Mouse (Mus musculus): Measurements from ENCODE around the gene Fbln2.
"Not testable (repeated sequence)": the region's sequence is repeated elsewhere in the genome, so short reads cannot be mapped to it uniquely, and the experiment has no call there.

Gene Fbln2

DNA sequence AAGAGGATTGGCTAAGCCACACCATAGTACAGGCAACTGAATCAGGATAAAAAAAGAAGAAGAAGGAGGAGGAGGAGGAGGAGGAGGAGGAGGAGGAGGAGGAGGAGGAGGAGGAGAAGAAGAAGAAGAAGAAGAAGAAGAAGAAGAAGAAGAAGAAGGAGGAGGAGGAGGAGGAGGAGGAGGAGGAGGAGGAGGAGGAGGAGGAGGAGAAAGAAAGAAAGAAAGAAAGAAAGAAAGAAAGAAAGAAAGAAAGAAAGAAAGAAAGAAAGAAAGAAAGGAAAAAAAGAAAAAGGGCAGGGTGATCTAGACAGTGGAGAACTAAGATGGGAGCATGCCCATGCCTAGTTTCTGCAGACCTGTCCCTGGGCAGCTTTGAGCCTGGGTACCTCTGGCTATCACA lies at the start of gene Fbln2:
TSS of gene Fbln2 (plus strand) at position 301 of the 400 bp plus-strand sequence.
- not testable (repeated sequence) for DNase-seq (ENCODE audit: low read depth in 2 of 2, low spot score in 2 of 2)

DNA sequence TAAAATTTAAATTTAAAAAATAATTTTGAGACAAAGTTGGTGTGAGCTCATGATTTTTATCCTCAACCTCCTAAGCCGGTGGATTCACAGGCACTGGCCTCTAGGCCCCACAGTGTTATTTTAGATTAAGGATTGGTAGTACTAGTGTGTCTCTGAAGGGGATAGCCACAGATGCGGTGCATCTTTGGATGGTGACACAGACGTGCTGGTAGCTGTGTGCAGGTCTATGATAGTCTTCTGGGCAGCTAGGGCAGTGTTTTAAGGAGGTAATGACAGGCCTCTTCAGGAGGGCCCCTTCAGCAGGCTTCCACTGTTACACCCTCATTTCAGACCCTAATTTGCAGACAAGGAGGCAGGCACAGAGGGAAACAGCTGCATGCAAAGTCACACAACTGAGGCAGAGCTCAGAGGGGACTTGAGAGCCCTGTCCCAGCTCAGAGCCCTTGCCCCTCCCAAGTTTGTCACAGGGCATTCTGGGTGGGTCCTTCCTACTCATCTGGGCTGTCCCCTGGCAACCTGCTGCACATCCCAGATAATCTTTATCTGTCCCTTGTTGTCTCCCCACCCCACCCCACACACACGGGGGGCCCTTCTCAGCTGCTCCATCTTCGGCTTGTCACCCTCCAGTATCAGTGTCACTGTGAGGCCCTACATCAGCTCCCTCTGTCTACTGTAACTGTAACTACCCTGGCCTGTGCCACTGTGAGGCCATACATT lies 48.9 kb upstream of the Fbln2 start:
- DNase-seq (ENCODE audit: low read depth in 2 of 2, low spot score in 2 of 2): no peak

GRCm38 (mm10) chr6:91164584-91164983 lies 47.7 kb upstream of the Fbln2 start:
- no peak for DNase-seq (ENCODE audit: low read depth in 2 of 2, low spot score in 2 of 2)

- peak; percentile 35 to 52 for DNase-seq (ENCODE audit: low read depth in 2 of 2, low spot score in 2 of 2)
These were observed 47.0 kb upstream of the Fbln2 start for GRCm38 (mm10) chr6:91165210-91165609.

DNA sequence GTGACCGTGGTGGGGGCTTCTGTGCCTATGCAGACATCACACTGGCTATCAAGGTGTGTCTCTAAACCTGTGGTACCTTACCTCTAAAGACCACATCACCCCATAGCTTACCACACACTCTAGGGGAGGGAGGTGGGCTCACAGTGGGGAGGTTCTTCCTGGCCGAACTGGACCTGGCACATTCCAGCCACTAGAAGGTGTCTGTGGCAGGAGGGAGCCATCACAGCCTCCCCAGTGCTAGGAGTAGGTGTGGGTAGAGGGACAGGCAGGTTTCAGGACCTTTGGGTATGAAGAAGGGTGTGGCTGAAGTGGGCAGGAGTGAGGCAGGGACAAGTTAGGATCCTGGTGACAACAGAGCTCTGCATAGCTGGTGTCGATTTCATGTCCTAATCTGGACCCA lies 44.4 kb upstream of the Fbln2 start:
- DNase-seq (ENCODE audit: low read depth in 2 of 2, low spot score in 2 of 2): no peak

DNA sequence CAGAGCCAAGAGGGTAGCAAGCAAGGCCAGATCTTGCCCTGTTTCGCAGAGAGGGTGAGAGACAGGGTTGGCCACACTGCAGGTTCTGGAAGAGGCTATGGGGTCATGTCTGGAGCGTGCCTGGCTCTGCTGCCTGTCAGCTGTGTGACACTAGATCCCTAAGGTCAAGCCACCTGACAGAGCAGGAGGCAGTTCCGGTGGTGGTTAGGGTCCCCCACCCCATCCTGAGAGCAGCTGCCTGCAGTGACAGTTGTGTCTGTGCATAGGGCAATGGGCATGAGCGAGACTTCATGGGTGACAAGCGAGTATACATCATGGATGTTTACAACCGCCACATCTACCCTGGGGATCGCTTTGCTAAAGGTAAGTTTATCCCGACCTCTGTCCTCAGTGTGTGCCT lies 43.1 kb upstream of the Fbln2 start:
- DNase-seq (ENCODE audit: low read depth in 2 of 2, low spot score in 2 of 2): no peak

DNA sequence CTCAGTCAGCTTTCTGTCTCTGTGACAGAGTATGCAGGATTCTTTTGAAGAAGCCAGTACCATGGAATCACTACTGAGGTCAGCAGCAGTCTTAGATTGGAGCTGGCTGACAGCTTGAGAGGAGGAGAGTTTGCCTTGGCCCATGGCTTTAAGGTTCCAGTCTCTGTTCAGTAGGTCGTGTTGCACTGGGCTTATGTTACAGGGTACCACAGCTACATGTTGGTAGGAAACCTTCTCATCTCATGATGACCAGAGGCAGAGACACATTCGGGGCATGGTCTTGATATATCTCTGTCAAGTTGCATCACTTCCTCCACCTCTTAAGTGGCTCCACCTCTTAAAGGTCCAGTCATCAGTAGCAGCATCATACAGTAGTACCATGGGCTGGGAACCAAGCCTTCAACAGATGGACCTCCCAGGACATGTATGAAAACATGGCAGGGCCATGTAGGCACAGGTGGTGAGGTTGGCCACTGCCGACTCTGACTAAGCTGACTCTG lies 40.8 kb upstream of the Fbln2 start:
- DNase-seq (ENCODE audit: low read depth in 2 of 2, low spot score in 2 of 2): no peak

GRCm38 (mm10) chr6:91172381-91172780 lies 39.9 kb upstream of the Fbln2 start:
- DNase-seq (ENCODE audit: low read depth in 2 of 2, low spot score in 2 of 2): no peak

GRCm38 (mm10) chr6:91173221-91173880 lies 38.9 kb upstream of the Fbln2 start:
- no peak for DNase-seq (ENCODE audit: low read depth in 2 of 2, low spot score in 2 of 2)

DNA sequence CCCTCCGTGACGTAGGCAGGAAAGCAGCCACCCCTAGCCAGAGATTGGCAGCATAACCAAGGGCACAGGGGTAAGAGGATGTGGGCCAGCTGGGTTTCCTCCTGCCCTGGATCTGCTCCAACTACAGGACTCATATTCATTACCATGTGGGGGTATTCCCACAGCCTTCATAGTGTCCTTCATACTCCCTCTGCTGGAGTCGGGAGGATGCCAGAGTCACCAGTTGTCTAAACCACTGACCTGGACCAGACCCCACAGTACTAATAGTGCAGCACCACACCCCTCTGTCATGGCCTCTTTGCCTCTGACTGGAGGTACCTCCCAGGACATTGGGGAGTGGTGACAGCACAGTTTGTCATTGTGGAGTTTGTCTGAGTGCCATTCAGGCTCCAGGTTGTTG lies 38.0 kb upstream of the Fbln2 start:
- DNase-seq (ENCODE audit: low read depth in 2 of 2, low spot score in 2 of 2): no peak

- no peak for DNase-seq (ENCODE audit: low read depth in 2 of 2, low spot score in 2 of 2)
These were observed 31.5 kb upstream of the Fbln2 start for GRCm38 (mm10) chr6:91180767-91181171.

GRCm38 (mm10) chr6:91181320-91181719 lies 30.9 kb upstream of the Fbln2 start:
- DNase-seq (ENCODE audit: low read depth in 2 of 2, low spot score in 2 of 2): no peak

DNA sequence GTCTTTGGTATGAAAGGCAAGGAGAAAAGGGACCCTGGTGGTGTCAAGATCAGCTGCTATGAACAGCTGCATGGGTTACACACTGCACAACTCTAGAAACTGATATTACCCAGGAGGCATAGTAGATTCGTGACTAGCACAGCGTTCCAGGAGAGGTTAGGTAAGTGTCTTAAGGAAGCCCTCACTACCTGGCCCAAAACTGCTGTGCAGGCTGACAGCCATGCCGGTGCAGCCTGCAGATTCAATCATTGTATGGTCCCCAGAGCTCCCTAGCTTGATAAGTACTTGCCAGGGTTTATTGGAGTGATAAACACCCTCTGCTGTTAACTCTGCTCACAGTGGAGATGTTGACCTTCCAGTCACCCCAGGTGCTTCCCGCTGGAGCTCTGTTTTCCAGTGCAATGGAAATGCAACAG lies 30.2 kb upstream of the Fbln2 start:
- DNase-seq (ENCODE audit: low read depth in 2 of 2, low spot score in 2 of 2): no peak

GRCm38 (mm10) chr6:91183041-91183440 lies 29.2 kb upstream of the Fbln2 start:
- DNase-seq (ENCODE audit: low read depth in 2 of 2, low spot score in 2 of 2): no peak

GRCm38 (mm10) chr6:91183980-91184379 lies 28.3 kb upstream of the Fbln2 start:
- DNase-seq (ENCODE audit: low read depth in 2 of 2, low spot score in 2 of 2): no peak

DNA sequence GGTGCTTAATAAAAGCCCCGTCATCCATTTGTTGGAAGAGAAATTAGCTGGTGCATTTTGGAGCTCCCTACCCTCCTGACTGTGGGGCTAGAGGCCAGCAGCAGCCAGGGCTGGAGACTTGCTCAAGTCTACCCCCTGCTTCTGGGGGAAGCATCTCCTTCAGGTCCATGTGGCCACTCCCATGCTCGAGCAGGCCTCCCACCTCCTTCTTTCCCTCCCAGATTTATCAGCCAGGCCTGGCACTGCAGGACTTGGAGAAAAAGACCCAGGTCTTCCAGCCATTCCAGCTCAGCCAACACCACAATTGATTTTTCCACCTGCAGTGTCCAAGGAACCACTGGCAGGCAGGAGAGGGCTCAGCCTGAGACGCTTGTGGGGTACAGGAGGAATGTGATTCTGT lies 27.5 kb upstream of the Fbln2 start:
- no peak for DNase-seq (ENCODE audit: low read depth in 2 of 2, low spot score in 2 of 2)

- DNase-seq (ENCODE audit: low read depth in 2 of 2, low spot score in 2 of 2): no peak
These were observed 26.8 kb upstream of the Fbln2 start for GRCm38 (mm10) chr6:91185502-91185901.

GRCm38 (mm10) chr6:91186161-91186931 lies 25.9 kb upstream of the Fbln2 start:
- peak; percentile 21 to 27 for DNase-seq (ENCODE audit: low read depth in 2 of 2, low spot score in 2 of 2)

- no peak for DNase-seq (ENCODE audit: low read depth in 2 of 2, low spot score in 2 of 2)
These were observed 25.3 kb upstream of the Fbln2 start for GRCm38 (mm10) chr6:91186934-91187333.

DNA sequence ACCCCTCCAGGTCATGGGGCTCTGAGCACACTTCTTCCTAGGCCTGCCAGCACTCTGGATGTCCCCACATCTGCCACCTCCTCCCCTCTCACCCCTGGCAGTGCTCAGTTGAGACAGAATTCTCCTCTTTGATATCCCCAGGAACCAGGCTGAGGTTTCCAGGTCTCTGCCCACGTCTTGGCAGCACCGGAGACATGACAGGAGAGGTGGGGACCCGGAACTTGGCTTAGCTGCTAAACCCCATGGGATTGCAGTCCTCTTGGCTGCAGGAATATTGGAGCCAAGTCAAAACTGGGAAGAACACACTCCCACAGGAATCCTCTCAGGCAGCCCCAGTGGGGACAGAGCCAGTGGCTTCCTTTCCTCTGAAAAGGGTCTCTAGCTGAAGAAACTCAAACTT lies 24.4 kb upstream of the Fbln2 start:
- DNase-seq (ENCODE audit: low read depth in 2 of 2, low spot score in 2 of 2): no peak

- no peak for DNase-seq (ENCODE audit: low read depth in 2 of 2, low spot score in 2 of 2)
These were observed 22.3 kb upstream of the Fbln2 start for GRCm38 (mm10) chr6:91189971-91190370.

- no peak for DNase-seq (ENCODE audit: low read depth in 2 of 2, low spot score in 2 of 2)
These were observed 20.8 kb upstream of the Fbln2 start for GRCm38 (mm10) chr6:91191465-91191864.
